Mouse (Mus musculus): ENCODE data around the gene S1pr5. TPM values are rescaled to one million over a fixed set of nuclear protein-coding genes. Genes with fewer than 3 reads are reported as not detected.
"Not testable (repeated sequence)": the region's sequence is repeated elsewhere in the genome, so short reads cannot be mapped to it uniquely, and the experiment has no call there.

Gene S1pr5
- polyA plus RNA-seq, 1 experiment = 24.3 TPM

DNA sequence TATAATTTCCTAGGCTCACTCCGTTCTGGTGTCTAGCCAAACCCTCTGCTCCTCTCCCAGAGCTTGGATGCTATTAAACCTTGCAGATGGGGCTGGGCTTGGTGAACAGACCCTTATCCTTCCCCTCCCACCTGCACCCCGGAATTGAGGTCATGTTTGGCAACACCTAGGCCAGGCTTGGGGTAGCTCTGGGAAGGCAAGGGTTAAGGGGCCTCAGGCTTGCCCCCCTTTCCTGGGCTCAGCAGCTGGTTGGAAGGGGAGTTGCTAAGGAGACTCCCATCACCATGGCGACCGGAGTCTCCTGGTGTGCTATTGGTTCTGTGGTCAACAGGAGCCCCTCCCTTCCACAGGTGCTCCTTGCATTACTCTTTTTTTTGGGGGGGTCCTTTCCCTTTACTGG, 50.3 kb downstream of the S1pr5 start:
- peak overlapping the region; percentile 58; the same call in 1 of the 2 replicates for H3K27ac ChIP-seq (ENCODE audit: insufficient read depth, low read length)
- TF ChIP-seq CTCF (IDR thresholded peaks at IDR 0.05; ENCODE audit: extremely low read depth, insufficient read depth, low read length) = no peak
- TF ChIP-seq POLR2A (IDR thresholded peaks at IDR 0.05; ENCODE audit: extremely low read depth, insufficient read depth, low read length) = no peak
- peaks cover 2% of the 10 kb centered on the region for H3K4me1 ChIP-seq (ENCODE audit: control insufficient read depth, insufficient read depth, low read length)
- H3K4me3 ChIP-seq (ENCODE audit: insufficient read depth, low read length) = peak overlapping the region; percentile 96

DNA sequence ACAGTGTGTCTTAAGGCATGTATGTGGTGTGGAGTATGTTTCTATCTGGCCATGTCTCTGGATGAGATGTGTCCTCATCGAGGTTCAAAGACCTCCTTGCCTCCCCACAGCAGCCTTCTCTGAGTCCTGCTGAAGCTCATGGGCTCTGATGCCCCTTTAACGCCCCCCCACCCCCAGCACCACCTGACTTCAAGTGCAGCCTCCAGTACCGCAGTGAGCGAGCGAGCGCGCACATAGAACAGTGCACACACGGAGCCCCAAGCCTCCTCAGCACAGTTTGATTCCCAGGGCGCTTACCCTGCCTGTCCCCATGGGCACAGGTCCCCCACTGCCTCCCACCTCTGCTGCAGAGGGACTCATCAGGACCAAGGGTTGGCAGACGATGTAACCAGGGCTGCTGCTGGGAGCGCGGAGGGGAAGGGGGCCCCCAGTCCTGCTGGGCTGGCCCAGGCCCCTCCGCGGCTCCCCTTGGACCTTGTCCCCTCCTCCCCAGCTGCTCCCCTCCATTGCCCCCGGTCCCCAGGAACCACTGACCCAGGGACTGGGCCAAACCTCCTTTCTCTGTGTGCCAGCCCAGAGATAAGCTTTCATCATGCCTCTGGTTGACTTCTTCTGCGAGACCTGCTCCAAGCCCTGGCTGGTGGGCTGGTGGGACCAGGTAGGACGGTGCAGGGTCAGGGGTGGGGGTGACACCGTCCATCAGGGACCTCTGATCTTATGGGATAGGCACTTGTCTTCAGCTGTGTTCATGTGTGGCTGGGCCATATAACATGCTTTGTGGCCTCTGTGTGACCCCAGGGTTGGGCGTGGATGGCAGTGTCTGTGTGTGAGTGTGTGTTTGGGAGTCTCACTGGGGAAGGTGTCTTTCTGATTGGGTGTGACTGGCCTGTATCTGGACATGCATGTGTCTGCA, 51.5 kb downstream of the S1pr5 start:
- Histone ChIP-seq H3K27ac (ENCODE audit: insufficient read depth, low read length) (peak overlapping the region; percentile 58; the same call in 1 of the 2 replicates), H3K4me3 (ENCODE audit: insufficient read depth, low read length) (peak overlapping the region; percentile 96), H3K4me1 (ENCODE audit: control insufficient read depth, insufficient read depth, low read length) (peaks cover 2% of the 10 kb centered on the region)
- TF ChIP-seq POLR2A (IDR thresholded peaks at IDR 0.05; ENCODE audit: extremely low read depth, insufficient read depth, low read length) (peak; percentile 92; the same call in 1 of the 2 replicates), CTCF (IDR thresholded peaks at IDR 0.05; ENCODE audit: extremely low read depth, insufficient read depth, low read length) (no peak)

DNA sequence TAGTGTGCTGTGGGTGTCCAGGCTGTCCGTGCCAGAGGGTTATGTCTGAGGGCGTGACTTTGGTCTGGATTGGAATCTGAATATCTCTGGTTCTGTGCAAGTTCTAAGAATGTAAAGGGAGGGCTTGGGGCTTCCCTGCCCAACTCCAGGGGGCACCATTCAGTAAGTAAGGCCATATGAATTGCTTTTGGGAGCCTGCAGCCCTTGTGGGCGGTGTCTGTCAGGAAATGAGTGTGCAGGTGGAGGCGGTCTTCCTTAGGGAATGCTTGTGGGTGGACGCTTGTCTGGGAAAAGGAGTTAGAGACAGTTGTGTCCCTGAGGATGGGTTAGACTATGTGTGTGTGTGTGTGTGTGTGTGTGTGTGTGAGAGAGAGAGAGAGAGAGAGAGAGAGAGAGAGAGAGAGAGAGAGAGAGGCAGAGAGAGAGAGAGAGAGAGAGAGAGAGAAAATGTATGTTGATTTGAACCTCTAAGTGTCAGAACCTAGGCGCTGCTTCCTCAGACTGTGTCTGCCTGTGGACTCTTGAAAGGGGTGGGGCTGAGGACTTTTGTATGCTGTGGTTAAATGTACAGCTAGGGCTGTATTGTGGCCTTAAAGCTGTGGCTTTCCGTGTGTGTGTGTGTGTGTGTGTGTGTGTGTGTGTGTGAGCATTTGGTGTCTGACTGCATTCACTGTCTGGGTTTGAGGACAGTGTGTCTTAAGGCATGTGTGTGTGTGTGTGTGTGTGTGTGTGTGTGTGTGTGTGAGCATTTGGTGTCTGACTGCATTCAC, 52.3 kb downstream of the S1pr5 start:
- not testable (repeated sequence) for H3K4me1 ChIP-seq (ENCODE audit: control insufficient read depth, insufficient read depth, low read length); H3K27ac ChIP-seq (ENCODE audit: insufficient read depth, low read length)
- TF ChIP-seq CTCF (IDR thresholded peaks at IDR 0.05; ENCODE audit: extremely low read depth, insufficient read depth, low read length) = peak; percentile 21; the same call in 1 of the 2 replicates
- peak overlapping the region; percentile 96; the same call in 1 of the 2 replicates for H3K4me3 ChIP-seq (ENCODE audit: insufficient read depth, low read length)

DNA sequence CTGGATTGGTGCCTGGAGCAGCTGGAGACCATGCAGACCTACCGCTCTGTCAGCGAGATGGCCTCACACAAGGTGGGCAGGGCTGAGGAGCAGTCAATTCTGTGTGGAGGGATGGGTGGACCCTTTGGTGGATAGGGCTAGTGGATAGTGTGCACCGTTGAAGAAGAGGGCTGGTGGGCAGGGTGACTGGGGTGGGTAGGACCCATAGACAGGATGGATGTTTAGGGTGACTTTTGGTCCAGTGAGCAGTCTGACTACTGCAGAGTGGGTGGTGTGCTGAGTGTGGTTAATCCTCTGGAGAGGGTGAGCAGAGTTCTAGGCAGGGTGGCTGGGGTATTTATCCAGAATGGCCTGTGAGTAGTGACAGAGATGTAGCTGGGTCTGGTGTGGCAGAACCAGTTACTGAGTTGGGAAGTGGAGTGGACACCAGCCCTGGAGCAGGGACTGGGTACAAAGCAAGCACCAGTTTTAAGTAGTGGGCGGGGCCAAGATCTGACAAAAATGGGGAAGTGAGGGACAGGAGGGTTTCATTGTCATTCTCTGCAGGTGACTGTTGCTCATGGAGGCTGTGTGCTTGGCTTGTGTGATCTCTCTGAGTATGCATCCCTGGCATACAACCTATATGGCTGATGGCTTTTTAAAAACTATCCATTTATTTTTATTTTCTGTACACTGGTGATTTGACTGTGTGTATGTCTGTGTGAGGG, 53.3 kb downstream of the S1pr5 start:
- Histone ChIP-seq H3K27ac (ENCODE audit: insufficient read depth, low read length) (no peak overlapping the region), H3K4me1 (ENCODE audit: control insufficient read depth, insufficient read depth, low read length) (peaks cover 2% of the 10 kb centered on the region), H3K4me3 (ENCODE audit: insufficient read depth, low read length) (no peak overlapping the region)
- TF ChIP-seq CTCF (IDR thresholded peaks at IDR 0.05; ENCODE audit: extremely low read depth, insufficient read depth, low read length) = no peak
- TF ChIP-seq POLR2A (IDR thresholded peaks at IDR 0.05; ENCODE audit: extremely low read depth, insufficient read depth, low read length) = no peak

DNA sequence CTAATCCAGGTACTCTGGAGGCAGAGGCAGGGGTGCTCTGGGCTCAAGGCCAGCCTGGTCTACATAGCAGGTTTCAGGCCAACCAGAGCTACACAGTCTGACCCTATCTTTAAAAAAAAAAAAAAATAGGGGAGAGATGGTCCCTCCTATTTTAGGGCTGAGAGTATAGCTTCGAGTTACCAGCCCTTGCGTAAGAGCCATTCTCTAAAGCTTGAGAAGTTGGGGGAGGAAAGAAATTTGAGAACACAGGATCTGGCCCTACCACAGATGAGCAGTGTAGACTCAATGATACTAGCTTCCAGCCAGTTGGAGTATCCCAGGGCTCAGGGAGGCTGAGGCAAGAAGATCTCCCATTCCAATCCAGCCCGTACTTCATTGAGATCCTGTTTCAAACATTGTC, 54.5 kb downstream of the S1pr5 start:
- no peak overlapping the region for H3K27ac ChIP-seq (ENCODE audit: insufficient read depth, low read length)
- H3K4me1 ChIP-seq (ENCODE audit: control insufficient read depth, insufficient read depth, low read length) = peaks cover 2% of the 10 kb centered on the region
- TF ChIP-seq CTCF (IDR thresholded peaks at IDR 0.05; ENCODE audit: extremely low read depth, insufficient read depth, low read length) (no peak), POLR2A (IDR thresholded peaks at IDR 0.05; ENCODE audit: extremely low read depth, insufficient read depth, low read length) (no peak)
- no peak overlapping the region for H3K4me3 ChIP-seq (ENCODE audit: insufficient read depth, low read length)

Other genes starting within 250 kb of the S1pr5 start
- 108 and 109 TPM in 2 replicates for gene Mrpl4, start 245.7 kb downstream of the S1pr5 start, polyA plus RNA-seq (2012; rRNA removed)
- 2.8 and 3.6 TPM in 2 replicates for gene Icam1, start 232.5 kb downstream of the S1pr5 start, polyA plus RNA-seq (2012; rRNA removed)
- gene Icam4, start 219.1 kb downstream of the S1pr5 start, polyA plus RNA-seq (2012; rRNA removed) = 1.7 and 2.3 TPM in 2 replicates
- gene Icam5, start 216.4 kb downstream of the S1pr5 start, polyA plus RNA-seq (2012; rRNA removed) = 176 and 200 TPM in 2 replicates
- gene Zglp1, start 181.3 kb downstream of the S1pr5 start, polyA plus RNA-seq (2012; rRNA removed) = 1.8 and 2.1 TPM in 2 replicates
- 2.4 and 2.7 TPM in 2 replicates for gene Gm49373, start 175.3 kb downstream of the S1pr5 start, polyA plus RNA-seq (2012; rRNA removed)
- 157 and 160 TPM in 2 replicates for gene Fdx1l, start 174.8 kb downstream of the S1pr5 start, polyA plus RNA-seq (2012; rRNA removed)
- 2.3 and 3.0 TPM in 2 replicates for gene Gm38431, start 156.4 kb downstream of the S1pr5 start, polyA plus RNA-seq (2012; rRNA removed)
- gene Raver1, start 156.4 kb downstream of the S1pr5 start, polyA plus RNA-seq (2012; rRNA removed) = 24.3 and 26.1 TPM in 2 replicates
- 16.4 and 18.6 TPM in 2 replicates for gene Tyk2, start 117.2 kb downstream of the S1pr5 start, polyA plus RNA-seq (2012; rRNA removed)
- 158 and 168 TPM in 2 replicates for gene Cdc37, start 98.5 kb downstream of the S1pr5 start, polyA plus RNA-seq (2012; rRNA removed)
- 77.0 and 80.1 TPM in 2 replicates for gene Pde4a, start 82.7 kb downstream of the S1pr5 start, polyA plus RNA-seq (2012; rRNA removed)
- 62.3 and 65.9 TPM in 2 replicates for gene Keap1, start 9.1 kb downstream of the S1pr5 start, polyA plus RNA-seq (2012; rRNA removed)
- gene Atg4d, start 16.9 kb upstream of the S1pr5 start, polyA plus RNA-seq (2012; rRNA removed) = 40.3 and 42.7 TPM in 2 replicates
- 42.6 and 47.2 TPM in 2 replicates for gene Kri1, start 39.5 kb upstream of the S1pr5 start, polyA plus RNA-seq (2012; rRNA removed)
- 74.1 and 76.9 TPM in 2 replicates for gene Cdkn2d, start 43.0 kb upstream of the S1pr5 start, polyA plus RNA-seq (2012; rRNA removed)
- gene Ap1m2, start 63.9 kb upstream of the S1pr5 start, polyA plus RNA-seq (2012; rRNA removed) = 2.4 and 2.5 TPM in 2 replicates
- gene Slc44a2, start 72.3 kb upstream of the S1pr5 start, polyA plus RNA-seq (2012; rRNA removed) = 54.1 and 55.3 TPM in 2 replicates
- gene Ilf3, start 119.4 kb upstream of the S1pr5 start, polyA plus RNA-seq (2012; rRNA removed) = 71.3 and 76.2 TPM in 2 replicates
- gene Qtrt1, start 163.4 kb upstream of the S1pr5 start, polyA plus RNA-seq (2012; rRNA removed) = 42.5 and 43.8 TPM in 2 replicates
- gene Dnm2, start 176.5 kb upstream of the S1pr5 start, polyA plus RNA-seq (2012; rRNA removed) = 60.8 and 67.9 TPM in 2 replicates

All from cortical plate, adult 2 months (tissue).